Mouse (Mus musculus) stomach, embryonic 14.5 days (tissue): ENCODE measurements at regions not wholly inside any gene's neighbourhood (a gene's known extent, or its start where the extent isn't known, plus 50 kb on each side); places are given as distances from the start of the nearest gene placed in this dataset.
"Not testable (repeated sequence)": the region's sequence is repeated elsewhere in the genome, so short reads cannot be mapped to it uniquely, and the experiment has no call there.

ENCODE experiments used
- ATAC-seq: fragments of 200-750 bp; cut with Nextera tagmentation; 2 replicates; pipeline ENCODE4 v1.8.0; 2017; ENCODE audit warnings: low read depth, moderate TSS enrichment; ENCODE audit not compliant: insufficient number of reproducible peaks, insufficient read depth, low FRiP score
- H3K27ac ChIP-seq: fragments of 300-500 bp; sonication (generic); 2 replicates; pipeline ENCODE4 v1.5.1; 2014; ENCODE audit warnings: mild to moderate bottlenecking, low read length, moderate library complexity, mixed read lengths
- H3K27me3 ChIP-seq: fragments of 300-500 bp; sonication (generic); 2 replicates; pipeline ENCODE4 v1.6.1; 2014; ENCODE audit warnings: low read length, control low read depth, mixed read lengths; ENCODE audit not compliant: control insufficient read depth, insufficient read depth
- H3K36me3 ChIP-seq: fragments of 300-500 bp; sonication (generic); 2 replicates; pipeline ENCODE4 v1.6.1; 2014; ENCODE audit warnings: mild to moderate bottlenecking, control low read depth, low read length, moderate library complexity, mixed read lengths; ENCODE audit not compliant: control insufficient read depth, insufficient read depth
- H3K4me1 ChIP-seq: fragments of 300-500 bp; sonication (generic); 2 replicates; pipeline ENCODE4 v1.6.1; 2014; ENCODE audit warnings: low read length, control low read depth, mixed read lengths; ENCODE audit not compliant: control insufficient read depth, insufficient read depth
- H3K4me2 ChIP-seq: fragments of 300-500 bp; sonication (generic); replicated peaks from 2 replicates; pipeline ENCODE4 v1.6.1; 2014; ENCODE audit warnings: low read depth, low read length, control low read depth
- H3K4me3 ChIP-seq: fragments of 300-500 bp; sonication (generic); 2 replicates; pipeline ENCODE4 v1.5.1; 2014; ENCODE audit warnings: low read depth, low read length, control low read depth
- H3K9ac ChIP-seq: fragments of 300-500 bp; sonication (generic); replicated peaks from 2 replicates; pipeline ENCODE4 v1.6.1; 2014; ENCODE audit warnings: low read depth, mild to moderate bottlenecking, control low read depth, low read length, moderate library complexity, mixed read lengths
- H3K9me3 ChIP-seq: fragments of 300-500 bp; sonication (generic); 2 replicates; pipeline ENCODE4 v1.6.1; 2016; ENCODE audit warnings: low read depth, low read length, control low read depth; ENCODE audit not compliant: control insufficient read depth
- WGBS: fragments of 180-500 bp; shearing (Covaris S2); extraction: QIAGEN DNeasy Blood & Tissue Kit; methylation state at CpG from one replicate; pipeline ENCODE4 v1.1.7; 2014; 5-methylcytosine and 5-hydroxymethylcytosine counted together

GRCm38 (mm10) chr2:78225383-78226100 lies 279.4 kb upstream of the Cwc22 start:
- H3K9me3 ChIP-seq, H3K9ac ChIP-seq, H3K4me2 ChIP-seq, ATAC-seq, H3K36me3 ChIP-seq, H3K4me1 ChIP-seq, H3K27ac ChIP-seq, H3K27me3 ChIP-seq, H3K4me3 ChIP-seq: not testable (repeated sequence)
- 92% methylated on average over 4 of the region's 4 CpGs for WGBS

GRCm38 (mm10) chr2:78214469-78214868 lies 268.3 kb upstream of the Cwc22 start:
- ATAC-seq, result no peak
- 72% methylated on average over 8 of the region's 8 CpGs for WGBS
- H3K27me3 ChIP-seq, result no peaks in the 10 kb centered on the region
- H3K27ac ChIP-seq, result no peak overlapping the region
- no peak overlapping the region for H3K4me2 ChIP-seq
- no peaks in the 10 kb centered on the region for H3K9me3 ChIP-seq
- H3K4me1 ChIP-seq, result no peaks in the 10 kb centered on the region
- H3K9ac ChIP-seq, result no peak overlapping the region
- H3K36me3 ChIP-seq, result no peaks in the 10 kb centered on the region
- no peak overlapping the region for H3K4me3 ChIP-seq

GRCm38 (mm10) chr2:78205125-78205524 lies 258.9 kb upstream of the Cwc22 start:
- H3K36me3 ChIP-seq, result no peaks in the 10 kb centered on the region
- no peak overlapping the region for H3K4me2 ChIP-seq
- no peak overlapping the region for H3K4me3 ChIP-seq
- no peaks in the 10 kb centered on the region for H3K27me3 ChIP-seq
- WGBS, result 58% methylated on average over 5 of the region's 5 CpGs
- peak; percentile 78 for ATAC-seq
- no peak overlapping the region for H3K9ac ChIP-seq
- H3K27ac ChIP-seq, result no peak overlapping the region
- no peaks in the 10 kb centered on the region for H3K4me1 ChIP-seq
- no peaks in the 10 kb centered on the region for H3K9me3 ChIP-seq

- WGBS, result 53% methylated on average over 4 of the region's 4 CpGs
- no peaks in the 10 kb centered on the region for H3K27me3 ChIP-seq
- H3K36me3 ChIP-seq, result no peaks in the 10 kb centered on the region
- H3K4me1 ChIP-seq, result no peaks in the 10 kb centered on the region
- no peaks in the 10 kb centered on the region for H3K9me3 ChIP-seq
- ATAC-seq, result no peak
- no peak overlapping the region for H3K4me2 ChIP-seq
- H3K9ac ChIP-seq, result no peak overlapping the region
- no peak overlapping the region for H3K4me3 ChIP-seq
- H3K27ac ChIP-seq, result no peak overlapping the region
Measured at GRCm38 (mm10) chr2:78196006-78196405, 249.8 kb upstream of the Cwc22 start.

GRCm38 (mm10) chr2:78189620-78190019 lies 243.4 kb upstream of the Cwc22 start:
- 4% methylated on average over 1 of the region's 1 CpGs for WGBS
- peak; percentile 56; the same call in 1 of the 2 replicates for ATAC-seq

GRCm38 (mm10) chr2:78184950-78185349 lies 238.8 kb upstream of the Cwc22 start:
- Histone ChIP-seq H3K27ac (no peak overlapping the region), H3K9me3 (no peaks in the 10 kb centered on the region), H3K36me3 (no peaks in the 10 kb centered on the region), H3K4me2 (no peak overlapping the region), H3K4me3 (no peak overlapping the region), H3K9ac (no peak overlapping the region), H3K27me3 (no peaks in the 10 kb centered on the region), H3K4me1 (no peaks in the 10 kb centered on the region)
- ATAC-seq, result no peak
- 88% methylated on average over 1 of the region's 1 CpGs for WGBS

More at GRCm38 (mm10) chr2:78189620-78190019, 243.4 kb upstream of the Cwc22 start:
- Histone ChIP-seq H3K4me1 (no peaks in the 10 kb centered on the region), H3K27me3 (no peaks in the 10 kb centered on the region), H3K9ac (no peak overlapping the region), H3K27ac (no peak overlapping the region), H3K4me2 (no peak overlapping the region), H3K36me3 (no peaks in the 10 kb centered on the region), H3K4me3 (no peak overlapping the region), H3K9me3 (no peaks in the 10 kb centered on the region)

- Histone ChIP-seq H3K4me3 (no peak overlapping the region), H3K36me3 (no peaks in the 10 kb centered on the region), H3K9me3 (no peaks in the 10 kb centered on the region), H3K4me1 (no peaks in the 10 kb centered on the region), H3K9ac (no peak overlapping the region), H3K27ac (no peak overlapping the region), H3K4me2 (no peak overlapping the region), H3K27me3 (no peaks in the 10 kb centered on the region)
- no peak for ATAC-seq
- WGBS, result 60% methylated on average over 4 of the region's 4 CpGs
Measured at GRCm38 (mm10) chr2:78173784-78174183, 227.6 kb upstream of the Cwc22 start.

GRCm38 (mm10) chr2:78172819-78173218 lies 226.6 kb upstream of the Cwc22 start:
- 64% methylated on average over 4 of the region's 4 CpGs for WGBS
- Histone ChIP-seq H3K36me3 (no peaks in the 10 kb centered on the region), H3K4me2 (no peak overlapping the region), H3K27ac (no peak overlapping the region), H3K9ac (no peak overlapping the region), H3K4me3 (no peak overlapping the region), H3K9me3 (no peaks in the 10 kb centered on the region), H3K4me1 (no peaks in the 10 kb centered on the region), H3K27me3 (no peaks in the 10 kb centered on the region)
- ATAC-seq, result no peak

- no peaks in the 10 kb centered on the region for H3K27me3 ChIP-seq
- no peak overlapping the region for H3K27ac ChIP-seq
- no peaks in the 10 kb centered on the region for H3K4me1 ChIP-seq
- no peaks in the 10 kb centered on the region for H3K36me3 ChIP-seq
- 78% methylated on average over 6 of the region's 6 CpGs for WGBS
- no peaks in the 10 kb centered on the region for H3K9me3 ChIP-seq
- H3K4me3 ChIP-seq, result no peak overlapping the region
- H3K9ac ChIP-seq, result no peak overlapping the region
- ATAC-seq, result no peak
- no peak overlapping the region for H3K4me2 ChIP-seq
Measured at GRCm38 (mm10) chr2:78170162-78170747, 224.1 kb upstream of the Cwc22 start.
